Mouse (Mus musculus) urinary bladder, postnatal 4 days (tissue): Measurements from ENCODE around the gene Aspg.

Source experiments
- DNase-seq, 2 experiments: peaks; one replicate each; pipeline ENCODE4 v3.0.0; 2021 to 2022; ENCODE audit warnings: low spot score in 2 of 2

The Aspg gene

GRCm38 (mm10) chr12:112113710-112114109 is 7.2 kb downstream of the Aspg start:
- DNase-seq = peak; percentile 70 to 88

- DNase-seq = no peak
These were observed 10.5 kb downstream of the Aspg start for GRCm38 (mm10) chr12:112117006-112117405.

- DNase-seq = no peak
These were observed 11.2 kb downstream of the Aspg start for GRCm38 (mm10) chr12:112117649-112118048.

GRCm38 (mm10) chr12:112121188-112121587 is 14.7 kb downstream of the Aspg start:
- no peak for DNase-seq

GRCm38 (mm10) chr12:112125903-112126302 is 19.4 kb downstream of the Aspg start:
- peak in 1 of 2 experiments; percentile 60 for DNase-seq

GRCm38 (mm10) chr12:112126931-112127635 is 20.6 kb downstream of the Aspg start:
- no peak for DNase-seq

GRCm38 (mm10) chr12:112128526-112128925 is 22.0 kb downstream of the Aspg start:
- DNase-seq = no peak

- no peak for DNase-seq
These were observed 22.9 kb downstream of the Aspg start for GRCm38 (mm10) chr12:112129300-112129856.

- DNase-seq = peak; percentile 74 to 75
These were observed 23.8 kb downstream of the Aspg start for GRCm38 (mm10) chr12:112130161-112130860.

GRCm38 (mm10) chr12:112130957-112131356 is 24.5 kb downstream of the Aspg start:
- no peak for DNase-seq

- DNase-seq = no peak
These were observed 33.8 kb downstream of the Aspg start for GRCm38 (mm10) chr12:112140231-112140630.

- DNase-seq = no peak
These were observed 34.3 kb downstream of the Aspg start for GRCm38 (mm10) chr12:112140745-112141144.

GRCm38 (mm10) chr12:112141300-112141699 is 34.8 kb downstream of the Aspg start:
- DNase-seq = no peak

GRCm38 (mm10) chr12:112143116-112143832 is 36.8 kb downstream of the Aspg start:
- DNase-seq = no peak

- DNase-seq = no peak
These were observed 37.3 kb downstream of the Aspg start for GRCm38 (mm10) chr12:112143833-112144201.

GRCm38 (mm10) chr12:112144377-112145115 is 38.1 kb downstream of the Aspg start:
- no peak for DNase-seq

- peak; percentile 78 to 87 for DNase-seq
These were observed 38.9 kb downstream of the Aspg start for GRCm38 (mm10) chr12:112145211-112145874.

GRCm38 (mm10) chr12:112145875-112146651 is 39.6 kb downstream of the Aspg start, which contains the start of gene Kif26a:
TSS of gene Kif26a (plus strand) at chr12:112146208.
- DNase-seq = peak in 1 of 2 experiments; percentile 58

GRCm38 (mm10) chr12:112147365-112147764 is 40.9 kb downstream of the Aspg start:
- no peak for DNase-seq

- DNase-seq = no peak
These were observed 43.5 kb downstream of the Aspg start for GRCm38 (mm10) chr12:112150011-112150410.
